Mouse (Mus musculus) CH12.LX (cell line): Measurements from ENCODE around the gene Trpm3. TPM values are rescaled to one million over a fixed set of nuclear protein-coding genes. Genes with fewer than 3 reads are reported as not detected.

ENCODE experiments used
- DNase-seq: peaks from one replicate; pipeline ENCODE4 v3.0.0-alpha.2; 2013; ENCODE audit errors: extremely low read depth
- H3K27ac ChIP-seq: 2 replicates; pipeline ENCODE4 v1.5.1; 2012; ENCODE audit warnings: low read depth, mild to moderate bottlenecking, control low read depth, moderate library complexity; ENCODE audit not compliant: insufficient read depth
- H3K27me3 ChIP-seq: replicated peaks from 2 replicates; pipeline ENCODE3; 2012; ENCODE audit warnings: inconsistent platforms
- H3K36me3 ChIP-seq, 2 experiments: replicated peaks in 1 of 2; 2 replicates each; pipeline versions ENCODE3 to v1.6.1; 2012; ENCODE audit warnings: inconsistent platforms in 1 of 2, low read length in 1 of 2, mild to moderate bottlenecking in 1 of 2, mixed read lengths in 1 of 2, moderate library complexity in 1 of 2; ENCODE audit not compliant: control insufficient read depth in 1 of 2, insufficient read depth in 1 of 2
- H3K4me1 ChIP-seq, 2 experiments: 2 replicates each; pipeline ENCODE4 v1.6.1; 2012; ENCODE audit warnings: inconsistent platforms in 1 of 2, moderate library complexity in 1 of 2; ENCODE audit not compliant: insufficient read depth in 2 of 2, control insufficient read depth in 1 of 2
- H3K4me2 ChIP-seq: 2 replicates; pipeline ENCODE4 v1.6.1; 2012; ENCODE audit warnings: low read depth, mild to moderate bottlenecking, control low read depth; ENCODE audit not compliant: poor library complexity, insufficient read depth, severe bottlenecking
- H3K4me3 ChIP-seq, 3 experiments: fragments of 150-350 bp in 1 of 3; sonication (generic) in 1 of 3; replicated peaks in 1 of 3; 2 replicates each; pipeline versions ENCODE3 to v1.5.1; 2011 to 2012; ENCODE audit warnings: low read depth in 2 of 3, low read length in 2 of 3, mild to moderate bottlenecking in 2 of 3, moderate library complexity in 2 of 3, control low read depth in 1 of 3, improper control_type of control experiment in 1 of 3, inconsistent platforms in 1 of 3, mixed read lengths in 1 of 3; ENCODE audit not compliant: poor library complexity in 1 of 3
- H3K79me2 ChIP-seq: replicated peaks from 2 replicates; pipeline ENCODE4 v1.6.1; 2012; ENCODE audit warnings: mild to moderate bottlenecking, moderate library complexity; ENCODE audit not compliant: control insufficient read depth, poor library complexity, insufficient read depth, severe bottlenecking; ENCODE audit errors: extremely low read depth
- H3K9ac ChIP-seq: 2 replicates; pipeline ENCODE4 v1.6.1; 2012; ENCODE audit warnings: low read depth, mild to moderate bottlenecking, control low read depth, moderate library complexity; ENCODE audit not compliant: insufficient read depth
- H3K9me3 ChIP-seq: replicated peaks from 2 replicates; pipeline ENCODE3; 2012; ENCODE audit warnings: low read length, inconsistent platforms, mixed read lengths
- BHLHE40 ChIP-seq: IDR thresholded peaks from 2 replicates; pipeline ENCODE4 v1.6.1; 2011; ENCODE audit warnings: mild to moderate bottlenecking, low read depth, low read length, improper control_type of control experiment
- CHD2 ChIP-seq: IDR thresholded peaks from 2 replicates; pipeline ENCODE4 v1.6.1; 2011; ENCODE audit warnings: low read length, improper control_type of control experiment
- CTCF ChIP-seq, 2 experiments: IDR thresholded peaks in 1 of 2; conservative IDR thresholded peaks in 1 of 2; 2 replicates each; pipeline ENCODE4 v1.5.1; 2011 to 2012; ENCODE audit warnings: low read depth in 2 of 2, low read length in 2 of 2, improper control_type of control experiment in 1 of 2, inconsistent platforms in 1 of 2, mild to moderate bottlenecking in 1 of 2, moderate library complexity in 1 of 2
- E2F4 ChIP-seq: IDR thresholded peaks from 2 replicates; pipeline ENCODE4 v1.6.1; 2011; ENCODE audit warnings: low read depth, low read length, improper control_type of control experiment; ENCODE audit not compliant: insufficient replicate concordance
- ELF1 ChIP-seq: IDR thresholded peaks from 2 replicates; pipeline ENCODE4 v1.6.1; 2014; ENCODE audit warnings: low read depth, mild to moderate bottlenecking, inconsistent platforms, low read length, improper control_type of control experiment
- EP300 ChIP-seq: IDR thresholded peaks from 2 replicates; pipeline ENCODE4 v1.6.1; 2011; ENCODE audit warnings: low read length, improper control_type of control experiment
- GABPA ChIP-seq: IDR thresholded peaks from 2 replicates; pipeline ENCODE4 v1.6.1; 2012; ENCODE audit warnings: low read depth, low read length, improper control_type of control experiment, inconsistent platforms; ENCODE audit not compliant: insufficient replicate concordance
- HCFC1 ChIP-seq: IDR thresholded peaks from 2 replicates; pipeline ENCODE4 v1.6.1; 2012; ENCODE audit warnings: low read depth, mild to moderate bottlenecking, inconsistent platforms, low read length, improper control_type of control experiment
- IRF4 ChIP-seq: IDR thresholded peaks from 2 replicates; pipeline ENCODE4 v1.6.1; 2014; ENCODE audit warnings: low read depth, mild to moderate bottlenecking, inconsistent platforms, low read length, improper control_type of control experiment
- KAT2A ChIP-seq: IDR thresholded peaks from 2 replicates; pipeline ENCODE4 v1.6.1; 2012; ENCODE audit warnings: low read length, improper control_type of control experiment, inconsistent platforms; ENCODE audit not compliant: insufficient replicate concordance
- MAFK ChIP-seq: IDR thresholded peaks from 2 replicates; pipeline ENCODE4 v1.6.1; 2011; ENCODE audit warnings: low read length, improper control_type of control experiment; ENCODE audit not compliant: insufficient replicate concordance
- MXI1 ChIP-seq: IDR thresholded peaks from 2 replicates; pipeline ENCODE4 v1.6.1; 2011; ENCODE audit warnings: mild to moderate bottlenecking, low read depth, low read length, improper control_type of control experiment
- MYC ChIP-seq: IDR thresholded peaks from 2 replicates; pipeline ENCODE4 v1.6.1; 2011; ENCODE audit warnings: low read depth, mild to moderate bottlenecking, improper control_type of control experiment, low read length
- NELFE ChIP-seq: IDR thresholded peaks from 2 replicates; pipeline ENCODE4 v1.6.1; 2011; ENCODE audit warnings: low read depth, low read length, improper control_type of control experiment
- NRF1 ChIP-seq: IDR thresholded peaks from 2 replicates; pipeline ENCODE4 v1.6.1; 2014; ENCODE audit warnings: low read depth, mild to moderate bottlenecking, inconsistent platforms, low read length, improper control_type of control experiment, moderate library complexity
- PAX5 ChIP-seq: IDR thresholded peaks from 2 replicates; pipeline ENCODE4 v1.6.1; 2012; ENCODE audit warnings: low read length, inconsistent platforms, mixed read lengths
- POLR2A ChIP-seq: IDR thresholded peaks from 2 replicates; pipeline ENCODE4 v1.6.1; 2011; ENCODE audit warnings: low read depth, mild to moderate bottlenecking, improper control_type of control experiment, low read length
- RAD21 ChIP-seq: IDR thresholded peaks from 2 replicates; pipeline ENCODE4 v1.6.1; 2011; ENCODE audit warnings: low read depth, mild to moderate bottlenecking, low read length, improper control_type of control experiment, moderate library complexity
- RCOR1 ChIP-seq: conservative IDR thresholded peaks from 2 replicates; pipeline ENCODE4 v1.6.1; 2012; ENCODE audit warnings: low read depth, mild to moderate bottlenecking, inconsistent platforms, low read length, improper control_type of control experiment
- TBP ChIP-seq: conservative IDR thresholded peaks from 2 replicates; pipeline ENCODE4 v1.6.1; 2011; ENCODE audit warnings: low read depth, low read length, improper control_type of control experiment
- TCF12 ChIP-seq: IDR thresholded peaks from 2 replicates; pipeline ENCODE4 v1.6.1; 2014; ENCODE audit warnings: low read depth, mild to moderate bottlenecking, inconsistent platforms, low read length, improper control_type of control experiment
- UBTF ChIP-seq: IDR thresholded peaks from 2 replicates; pipeline ENCODE4 v1.6.1; 2012; ENCODE audit warnings: low read depth, mild to moderate bottlenecking, inconsistent platforms, low read length, improper control_type of control experiment, moderate library complexity
- USF1 ChIP-seq: IDR thresholded peaks from 2 replicates; pipeline ENCODE4 v1.6.1; 2014; ENCODE audit warnings: low read depth, mild to moderate bottlenecking, inconsistent platforms, low read length, improper control_type of control experiment
- USF2 ChIP-seq: conservative IDR thresholded peaks from 2 replicates; pipeline ENCODE4 v1.6.1; 2011; ENCODE audit warnings: low read depth, low read length, improper control_type of control experiment
- ZC3H11A ChIP-seq: IDR thresholded peaks from 2 replicates; pipeline ENCODE4 v1.6.1; 2012; ENCODE audit warnings: low read depth, mild to moderate bottlenecking, inconsistent platforms, low read length, improper control_type of control experiment
- dilution Hi-C: fragments of 300-500 bp; cut with MboI; formaldehyde crosslinking; loops from 2 replicates; pipeline ENCODE4 v1.14.3; 2020; ENCODE audit warnings: low sequenced_read_pairs; ENCODE audit not compliant: extremely low pct_unique_long_range_greater_than_20kb, extremely low pct_ligation_motif_present
- in situ Hi-C: fragments of 300-500 bp; cut with MboI; formaldehyde crosslinking; loops from 3 replicates; pipeline ENCODE4 v1.14.3; 2019; ENCODE audit warnings: low sequenced_read_pairs, low pct_ligation_motif_present, low pct_unique_long_range_greater_than_20kb, mixed read lengths
- polyA plus RNA-seq: library from polyadenylated mRNA; unstranded; fragments of >175 nt; gene quantifications from 2 replicates; pipeline ENCODE4 v1.2.1, GENCODE M21; 2012; ENCODE audit warnings: low read depth; ENCODE audit not compliant: insufficient read length
- total RNA-seq, 2 experiments: library from RNA; depleted of rRNA; stranded (reverse); fragments of 300-350 nt in 1 of 2; fragments of >200 nt in 1 of 2; gene quantifications; 2 replicates each; pipeline ENCODE4 v1.2.3; 2012 to 2014

Trpm3 gene
- total and polyA plus RNA-seq, 3 experiments = 0.01 TPM; not detected in 2

DNA sequence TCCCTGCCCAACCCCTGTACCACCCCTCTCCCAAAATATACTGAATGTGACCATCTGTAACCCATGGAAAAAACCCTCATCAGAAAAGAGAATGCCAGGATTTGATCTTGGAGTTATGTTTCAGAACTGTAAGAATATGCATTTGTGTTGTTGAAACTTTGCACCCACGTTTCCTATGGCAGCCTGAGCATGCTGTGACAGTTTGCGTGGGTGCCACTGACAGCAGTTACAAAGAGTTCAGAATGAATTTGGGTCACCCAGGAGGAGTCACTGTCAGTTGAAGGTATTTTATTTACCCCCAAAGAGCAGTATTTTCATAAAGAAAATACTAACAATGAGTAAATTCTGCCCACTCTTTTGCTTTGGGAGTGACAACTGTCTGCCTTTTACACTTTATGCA is 434.0 kb downstream of the Trpm3 start:
- Histone ChIP-seq H3K4me1 (no peaks in the 10 kb centered on the region), H3K79me2 (no peaks in the 10 kb centered on the region), H3K9ac (no peak overlapping the region), H3K4me3 (no peak overlapping the region), H3K4me2 (no peak overlapping the region), H3K27me3 (no peaks in the 10 kb centered on the region), H3K27ac (no peak overlapping the region), H3K36me3 (no peaks in the 10 kb centered on the region), H3K9me3 (no peaks in the 10 kb centered on the region)
- in situ Hi-C loops = loop anchor here (25.0 kb wide), 1 partner anchor 314 kb away; no protein-coding TSS in a partner anchor
- no peak for DNase-seq
- dilution Hi-C loops = no loop called here
- no peak for TF ChIP-seq ELF1
- TF ChIP-seq MYC = no peak
- TF ChIP-seq E2F4 = no peak
- no peak for TF ChIP-seq ZC3H11A
- no peak for TF ChIP-seq NRF1
- no peak for TF ChIP-seq TCF12
- TF ChIP-seq TBP = no peak
- no peak for TF ChIP-seq USF2
- no peak for TF ChIP-seq CHD2
- TF ChIP-seq HCFC1 = no peak
- TF ChIP-seq RAD21 = no peak
- TF ChIP-seq BHLHE40 = no peak
- no peak for TF ChIP-seq IRF4
- no peak for TF ChIP-seq KAT2A
- no peak for TF ChIP-seq MXI1
- TF ChIP-seq UBTF = no peak
- no peak for TF ChIP-seq USF1
- no peak for TF ChIP-seq EP300
- TF ChIP-seq NELFE = no peak
- no peak for TF ChIP-seq CTCF (conservative IDR thresholded peaks at IDR 0.05 in 1 of 2, IDR thresholded peaks at IDR 0.05 in 1 of 2; ENCODE audit: low read depth in 2 of 2, low read length in 2 of 2)

DNA sequence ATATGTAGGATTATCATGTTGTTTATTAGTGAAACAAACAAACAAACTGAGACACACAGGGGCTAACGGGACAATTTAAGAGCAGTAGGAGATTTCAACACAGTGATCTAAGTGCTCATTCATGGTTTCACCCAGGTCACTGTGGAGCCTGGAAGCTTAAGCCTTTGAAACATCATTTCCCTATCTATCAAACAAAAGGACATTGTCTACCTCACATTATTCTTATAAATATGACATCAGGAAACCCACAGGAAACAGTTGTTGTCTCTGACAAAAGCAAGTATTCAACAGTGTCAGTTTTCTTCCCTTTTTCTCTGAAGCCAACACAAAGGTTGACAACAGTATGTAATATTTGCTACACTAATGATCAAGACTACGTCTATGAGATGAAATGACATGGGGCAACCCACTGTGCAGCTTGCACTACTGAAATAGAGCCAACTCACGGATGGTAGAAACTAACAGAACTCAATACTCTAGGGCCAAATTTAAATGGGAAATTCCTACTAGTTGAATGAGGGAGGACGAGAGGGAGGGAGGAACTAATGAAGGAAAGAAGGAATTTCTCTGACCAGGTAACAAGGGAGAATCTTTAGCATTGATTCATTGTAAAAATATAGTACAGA is 443.4 kb downstream of the Trpm3 start:
- 0 out of 4 replicates have a peak, but pooled peaks cover 0 to 5% of the 10 kb centered on the region in 2 experiments for H3K4me1 ChIP-seq
- H3K27me3 ChIP-seq = no peaks in the 10 kb centered on the region
- no peaks in the 10 kb centered on the region for H3K9me3 ChIP-seq
- no peak for DNase-seq
- no peak for TF ChIP-seq EP300
- TF ChIP-seq PAX5 = no peak
- TF ChIP-seq CTCF (conservative IDR thresholded peaks at IDR 0.05 in 1 of 2, IDR thresholded peaks at IDR 0.05 in 1 of 2; ENCODE audit: low read depth in 2 of 2, low read length in 2 of 2) = no peak
- TF ChIP-seq USF2 = no peak
- TF ChIP-seq NELFE = no peak
- TF ChIP-seq CHD2 = no peak
- no peak for TF ChIP-seq POLR2A
- TF ChIP-seq GABPA = no peak
- no peak for TF ChIP-seq TBP
- TF ChIP-seq MAFK = no peak
- TF ChIP-seq RCOR1 = no peak
- no peak for TF ChIP-seq KAT2A
- TF ChIP-seq ZC3H11A = no peak
- no peak overlapping the region for H3K4me2 ChIP-seq
- dilution Hi-C loops = no loop called here
- H3K9ac ChIP-seq = no peak overlapping the region
- H3K4me3 ChIP-seq = no peak overlapping the region
- in situ Hi-C loops = no loop called here
- H3K36me3 ChIP-seq = no peaks in the 10 kb centered on the region
- no peak overlapping the region for H3K27ac ChIP-seq
- H3K79me2 ChIP-seq = no peaks in the 10 kb centered on the region
